Mouse (Mus musculus) liver, postnatal 0 days (tissue): ENCODE measurements at regions not wholly inside any gene's neighbourhood (a gene's known extent, or its start where the extent isn't known, plus 50 kb on each side); places are given as distances from the start of the nearest gene placed in this dataset.
"Not testable (repeated sequence)": the region's sequence is repeated elsewhere in the genome, so short reads cannot be mapped to it uniquely, and the experiment has no call there.

Experiments used
- CTCF ChIP-seq: sonication (generic); IDR thresholded peaks from 2 replicates; pipeline ENCODE4 v1.5.1; 2016; ENCODE audit warnings: antibody characterized with exemption, low read depth
- EP300 ChIP-seq: IDR thresholded peaks from 2 replicates; pipeline ENCODE4 v1.6.1; 2016; ENCODE audit warnings: antibody characterized with exemption, low read depth, mild to moderate bottlenecking

GRCm38 (mm10) chr4:29431493-29431892, 618.6 kb downstream of the Epha7 start:
- not testable (repeated sequence) for TF ChIP-seq CTCF, EP300
